Mouse (Mus musculus): ENCODE data around the gene Map3k5.

- TF ChIP-seq CTCF (IDR thresholded peaks at IDR 0.05; ENCODE audit: borderline replicate concordance, extremely low read depth, insufficient read depth, insufficient read length) (no peak), POLR2A (IDR thresholded peaks at IDR 0.05; ENCODE audit: borderline replicate concordance, extremely low read depth, insufficient read depth, insufficient read length, poor library complexity, severe bottlenecking) (no peak)
Observed at GRCm38 (mm10) chr10:20149835-20150355, 215.6 kb downstream of the Map3k5 start.
